Mouse (Mus musculus): ENCODE data around the gene Megf11. TPM values are rescaled to one million over a fixed set of nuclear protein-coding genes. Genes with fewer than 3 reads are reported as not detected.

The Megf11 gene
- polyA plus RNA-seq, 1 experiment = 0.09 TPM

DNA sequence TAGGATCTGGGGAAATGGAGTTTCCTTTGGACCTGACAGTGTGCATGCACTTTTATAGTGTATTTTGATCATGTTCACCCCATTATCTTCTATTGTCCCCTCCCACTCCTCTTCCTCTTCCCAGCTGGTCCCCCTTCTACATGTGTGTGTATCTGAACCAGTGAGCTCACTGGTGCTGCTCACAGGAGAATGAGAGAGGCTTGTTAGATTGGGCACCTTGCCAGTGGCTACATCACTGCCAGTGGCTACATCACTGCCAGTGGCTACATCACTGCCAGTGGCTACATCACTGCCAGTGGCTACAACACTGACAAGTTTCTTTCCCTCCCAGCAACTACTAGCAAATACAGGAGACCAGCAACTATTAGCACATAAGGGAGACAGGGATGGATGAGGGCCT, 192.6 kb downstream of the Megf11 start:
- no peak overlapping the region for H3K4me3 ChIP-seq (ENCODE audit: insufficient read depth, low read length)
- TF ChIP-seq CTCF (IDR thresholded peaks at IDR 0.05; ENCODE audit: borderline replicate concordance, insufficient read depth, low read length) = no peak
- TF ChIP-seq POLR2A (IDR thresholded peaks at IDR 0.05; ENCODE audit: low read depth, low read length) = no peak
- H3K4me1 ChIP-seq (ENCODE audit: control insufficient read depth, insufficient read depth, low read length) = no peaks in the 10 kb centered on the region
- no peak overlapping the region for H3K27ac ChIP-seq (ENCODE audit: insufficient read depth, low read length)

- H3K27ac ChIP-seq (ENCODE audit: insufficient read depth, low read length) = no peak overlapping the region
- TF ChIP-seq CTCF (IDR thresholded peaks at IDR 0.05; ENCODE audit: borderline replicate concordance, insufficient read depth, low read length) (no peak), POLR2A (IDR thresholded peaks at IDR 0.05; ENCODE audit: low read depth, low read length) (no peak)
Measured at GRCm38 (mm10) chr9:64579306-64579705, 193.9 kb downstream of the Megf11 start.

DNA sequence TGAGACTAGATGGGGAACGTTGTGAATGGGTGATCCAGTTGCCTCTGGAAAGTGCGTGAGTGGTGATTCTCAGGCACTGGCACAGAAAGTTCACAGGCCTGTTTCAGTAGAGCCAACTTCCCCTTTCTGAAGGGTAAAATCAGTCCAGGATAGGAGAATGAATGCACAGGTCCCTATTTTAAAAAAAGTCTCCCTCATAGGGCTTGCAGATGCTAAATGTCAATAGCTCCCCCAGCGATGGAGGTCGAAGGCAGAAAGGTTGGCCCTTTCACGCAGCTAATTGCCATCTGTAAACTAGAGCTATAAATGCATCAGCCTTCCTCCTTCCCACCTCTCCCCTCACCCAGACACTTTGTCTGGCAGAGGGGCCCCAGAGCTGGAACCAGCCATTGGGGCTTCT, 200.9 kb downstream of the Megf11 start:
- H3K27ac ChIP-seq (ENCODE audit: insufficient read depth, low read length) = no peak overlapping the region
- no peak for TF ChIP-seq POLR2A (IDR thresholded peaks at IDR 0.05; ENCODE audit: low read depth, low read length)
- TF ChIP-seq CTCF (IDR thresholded peaks at IDR 0.05; ENCODE audit: borderline replicate concordance, insufficient read depth, low read length) = no peak
- no peaks in the 10 kb centered on the region for H3K4me1 ChIP-seq (ENCODE audit: control insufficient read depth, insufficient read depth, low read length)
- H3K4me3 ChIP-seq (ENCODE audit: insufficient read depth, low read length) = no peak overlapping the region

More at GRCm38 (mm10) chr9:64579306-64579705, 193.9 kb downstream of the Megf11 start:
- Histone ChIP-seq H3K4me3 (ENCODE audit: insufficient read depth, low read length) (no peak overlapping the region), H3K4me1 (ENCODE audit: control insufficient read depth, insufficient read depth, low read length) (no peaks in the 10 kb centered on the region)

GRCm38 (mm10) chr9:64587991-64588390, 202.6 kb downstream of the Megf11 start:
- Histone ChIP-seq H3K4me1 (ENCODE audit: control insufficient read depth, insufficient read depth, low read length) (no peaks in the 10 kb centered on the region), H3K4me3 (ENCODE audit: insufficient read depth, low read length) (no peak overlapping the region), H3K27ac (ENCODE audit: insufficient read depth, low read length) (no peak overlapping the region)
- TF ChIP-seq CTCF (IDR thresholded peaks at IDR 0.05; ENCODE audit: borderline replicate concordance, insufficient read depth, low read length) = no peak
- TF ChIP-seq POLR2A (IDR thresholded peaks at IDR 0.05; ENCODE audit: low read depth, low read length) = no peak

DNA sequence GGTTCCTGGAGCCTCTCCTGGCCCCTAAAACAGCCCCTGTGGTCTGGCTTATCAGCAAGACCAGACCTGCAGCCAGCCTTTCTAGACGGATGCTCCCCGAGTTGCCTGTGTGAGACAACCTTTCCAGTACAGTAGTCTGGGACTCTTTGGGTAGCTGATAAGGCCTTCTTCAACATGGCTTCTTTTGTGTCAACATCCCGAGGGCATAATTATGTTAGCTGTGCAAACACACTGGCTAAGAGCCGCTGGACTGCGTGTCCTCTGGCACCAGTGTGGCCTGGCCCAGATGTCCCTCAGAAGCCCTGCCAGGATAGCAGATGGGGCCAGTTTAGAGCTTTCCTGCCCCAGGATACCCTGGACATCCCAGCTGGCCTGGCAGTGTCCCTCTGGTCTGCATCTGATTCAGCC, 205.2 kb downstream of the Megf11 start:
- TF ChIP-seq CTCF (IDR thresholded peaks at IDR 0.05; ENCODE audit: borderline replicate concordance, insufficient read depth, low read length) = no peak
- no peak for TF ChIP-seq POLR2A (IDR thresholded peaks at IDR 0.05; ENCODE audit: low read depth, low read length)
- H3K4me3 ChIP-seq (ENCODE audit: insufficient read depth, low read length) = no peak overlapping the region
- no peaks in the 10 kb centered on the region for H3K4me1 ChIP-seq (ENCODE audit: control insufficient read depth, insufficient read depth, low read length)
- no peak overlapping the region for H3K27ac ChIP-seq (ENCODE audit: insufficient read depth, low read length)

- TF ChIP-seq CTCF (IDR thresholded peaks at IDR 0.05; ENCODE audit: borderline replicate concordance, insufficient read depth, low read length) (no peak), POLR2A (IDR thresholded peaks at IDR 0.05; ENCODE audit: low read depth, low read length) (no peak)
- Histone ChIP-seq H3K4me3 (ENCODE audit: insufficient read depth, low read length) (no peak overlapping the region), H3K27ac (ENCODE audit: insufficient read depth, low read length) (no peak overlapping the region), H3K4me1 (ENCODE audit: control insufficient read depth, insufficient read depth, low read length) (no peaks in the 10 kb centered on the region)
Measured at GRCm38 (mm10) chr9:64591436-64591835, 206.0 kb downstream of the Megf11 start.

DNA sequence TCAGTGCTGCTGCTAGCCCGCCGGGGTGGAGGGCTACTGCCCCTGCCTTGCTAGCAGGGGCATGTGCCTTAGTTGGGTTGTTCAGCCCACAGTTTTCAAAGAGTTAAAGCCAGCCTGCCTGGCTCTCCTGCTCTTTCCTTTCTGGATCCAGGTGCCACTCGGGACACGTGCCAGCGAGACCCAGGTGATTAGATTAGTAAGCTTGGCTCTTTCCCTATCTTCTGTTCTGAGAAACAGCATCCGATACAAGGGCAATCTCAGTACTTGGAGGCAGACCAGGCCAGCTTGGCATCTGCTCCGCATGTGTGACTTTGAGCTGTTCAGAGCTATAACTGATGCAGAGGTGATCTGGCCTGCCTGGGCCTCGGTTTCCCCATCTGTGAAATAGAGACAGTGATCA, 209.0 kb downstream of the Megf11 start:
- H3K4me3 ChIP-seq (ENCODE audit: insufficient read depth, low read length) = no peak overlapping the region
- no peak overlapping the region for H3K27ac ChIP-seq (ENCODE audit: insufficient read depth, low read length)
- no peaks in the 10 kb centered on the region for H3K4me1 ChIP-seq (ENCODE audit: control insufficient read depth, insufficient read depth, low read length)
- TF ChIP-seq CTCF (IDR thresholded peaks at IDR 0.05; ENCODE audit: borderline replicate concordance, insufficient read depth, low read length) (no peak), POLR2A (IDR thresholded peaks at IDR 0.05; ENCODE audit: low read depth, low read length) (no peak)

DNA sequence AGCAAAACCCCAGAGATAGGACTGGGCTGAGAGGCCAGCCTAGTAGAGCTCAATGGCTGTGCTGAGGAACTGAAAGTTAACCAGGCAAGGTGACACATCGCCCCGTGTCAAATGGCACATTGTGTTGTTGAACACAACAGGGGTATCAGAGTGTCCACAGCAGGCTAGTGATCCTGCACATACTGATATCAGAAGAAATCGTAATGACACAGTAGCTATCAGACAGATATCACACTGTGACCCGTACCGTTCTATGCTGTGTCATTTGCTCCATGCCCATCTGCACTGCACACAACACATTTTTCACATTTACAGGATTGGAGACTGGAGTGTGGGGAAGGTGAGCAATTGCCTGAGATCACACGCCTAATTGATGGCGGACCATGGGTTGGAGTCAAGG, 213.0 kb downstream of the Megf11 start:
- no peak for TF ChIP-seq POLR2A (IDR thresholded peaks at IDR 0.05; ENCODE audit: low read depth, low read length)
- TF ChIP-seq CTCF (IDR thresholded peaks at IDR 0.05; ENCODE audit: borderline replicate concordance, insufficient read depth, low read length) = no peak
- H3K4me3 ChIP-seq (ENCODE audit: insufficient read depth, low read length) = no peak overlapping the region
- no peaks in the 10 kb centered on the region for H3K4me1 ChIP-seq (ENCODE audit: control insufficient read depth, insufficient read depth, low read length)
- no peak overlapping the region for H3K27ac ChIP-seq (ENCODE audit: insufficient read depth, low read length)

DNA sequence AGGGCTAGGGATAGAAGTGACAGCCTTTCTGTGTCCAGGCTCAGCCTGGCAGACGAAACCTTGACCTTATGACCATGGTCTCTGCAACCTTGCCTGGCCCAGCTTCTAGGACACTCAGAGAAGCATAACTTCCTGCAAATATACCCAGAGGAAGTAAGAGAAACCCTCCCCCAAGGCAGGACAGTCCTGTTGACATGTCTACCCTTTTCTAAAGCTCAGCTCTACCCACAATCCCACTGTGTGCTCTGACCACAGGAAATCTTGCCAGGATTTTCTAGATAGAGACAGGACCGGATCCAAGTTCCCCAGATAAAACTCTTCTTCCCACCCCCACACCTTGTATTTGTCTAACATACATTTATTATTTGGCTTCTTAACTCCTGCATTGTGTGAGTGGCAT, 215.3 kb downstream of the Megf11 start:
- TF ChIP-seq POLR2A (IDR thresholded peaks at IDR 0.05; ENCODE audit: low read depth, low read length) (no peak), CTCF (IDR thresholded peaks at IDR 0.05; ENCODE audit: borderline replicate concordance, insufficient read depth, low read length) (no peak)
- Histone ChIP-seq H3K27ac (ENCODE audit: insufficient read depth, low read length) (no peak overlapping the region), H3K4me3 (ENCODE audit: insufficient read depth, low read length) (no peak overlapping the region), H3K4me1 (ENCODE audit: control insufficient read depth, insufficient read depth, low read length) (no peaks in the 10 kb centered on the region)

- no peak overlapping the region for H3K4me3 ChIP-seq (ENCODE audit: insufficient read depth, low read length)
Measured at GRCm38 (mm10) chr9:64602895-64603294, 217.5 kb downstream of the Megf11 start.

DNA sequence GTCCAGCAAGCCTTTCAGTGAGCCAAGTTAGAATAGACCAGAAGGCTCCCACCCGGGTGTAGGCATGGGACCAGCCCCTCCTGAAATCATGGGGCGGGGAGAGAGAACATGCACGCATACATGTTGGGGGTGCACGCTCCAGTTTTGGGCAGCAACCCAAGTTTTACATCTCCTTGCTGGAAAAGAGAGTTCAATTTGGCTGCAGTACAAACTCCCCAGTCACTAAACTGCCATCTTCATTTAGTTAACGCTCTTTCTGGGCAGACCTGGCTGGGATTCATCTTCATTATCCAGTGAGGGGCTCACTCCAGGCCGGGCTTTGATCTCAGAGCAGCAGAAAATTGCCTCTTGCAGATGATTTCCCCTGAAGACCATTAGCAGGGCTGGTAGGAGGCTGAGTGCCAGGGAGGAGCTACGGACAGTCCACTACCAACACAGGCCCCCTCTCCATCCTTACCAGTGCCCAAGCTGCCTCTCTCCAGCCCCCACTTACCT, 218.8 kb downstream of the Megf11 start:
- Histone ChIP-seq H3K4me1 (ENCODE audit: control insufficient read depth, insufficient read depth, low read length) (no peaks in the 10 kb centered on the region), H3K27ac (ENCODE audit: insufficient read depth, low read length) (no peak overlapping the region), H3K4me3 (ENCODE audit: insufficient read depth, low read length) (no peak overlapping the region)
- no peak for TF ChIP-seq CTCF (IDR thresholded peaks at IDR 0.05; ENCODE audit: borderline replicate concordance, insufficient read depth, low read length)
- no peak for TF ChIP-seq POLR2A (IDR thresholded peaks at IDR 0.05; ENCODE audit: low read depth, low read length)

More at GRCm38 (mm10) chr9:64602895-64603294, 217.5 kb downstream of the Megf11 start:
- TF ChIP-seq CTCF (IDR thresholded peaks at IDR 0.05; ENCODE audit: borderline replicate concordance, insufficient read depth, low read length) = no peak
- no peak for TF ChIP-seq POLR2A (IDR thresholded peaks at IDR 0.05; ENCODE audit: low read depth, low read length)
- H3K27ac ChIP-seq (ENCODE audit: insufficient read depth, low read length) = no peak overlapping the region
- H3K4me1 ChIP-seq (ENCODE audit: control insufficient read depth, insufficient read depth, low read length) = no peaks in the 10 kb centered on the region
